Mouse (Mus musculus): ENCODE results near the gene Tamm41. TPM values are rescaled to one million over a fixed set of nuclear protein-coding genes. Genes with fewer than 3 reads are reported as not detected.

The Tamm41 gene
- polyA plus RNA-seq, 1 experiment from 2014 or later: 51.5 TPM

GRCm38 (mm10) chr6:115033441-115033840 is 4.2 kb downstream of the Tamm41 start:
- Histone ChIP-seq H3K4me3 (ENCODE audit: low read depth, low read length) (no peak overlapping the region), H3K4me1 (ENCODE audit: control insufficient read depth, insufficient read depth, low read length) (peaks cover 10% of the 10 kb centered on the region), H3K36me3 (ENCODE audit: control insufficient read depth, insufficient read depth, low read length) (peaks cover 25% of the 10 kb centered on the region), H3K27ac (ENCODE audit: low read length) (no peak overlapping the region), H3K27me3 (ENCODE audit: control insufficient read depth, insufficient read depth, low read depth, low read length) (no peaks in the 10 kb centered on the region), H3K9ac (ENCODE audit: low read depth, low read length) (no peak overlapping the region), H3K9me3 (replicated peaks; ENCODE audit: control insufficient read depth, low read length, poor library complexity, severe bottlenecking) (no peaks in the 10 kb centered on the region), H3K4me2 (ENCODE audit: low read length) (no peak overlapping the region)
- no peak for ATAC-seq
- WGBS: 95% methylated on average over 5 of the region's 5 CpGs

- no peaks in the 10 kb centered on the region for H3K27me3 ChIP-seq (ENCODE audit: control insufficient read depth, insufficient read depth, low read depth, low read length)
Observed at GRCm38 (mm10) chr6:115030098-115030497, 7.6 kb downstream of the Tamm41 start.

GRCm38 (mm10) chr6:115029248-115029647 is 8.4 kb downstream of the Tamm41 start:
- Histone ChIP-seq H3K27me3 (ENCODE audit: control insufficient read depth, insufficient read depth, low read depth, low read length) (no peaks in the 10 kb centered on the region), H3K4me2 (ENCODE audit: low read length) (no peak overlapping the region), H3K36me3 (ENCODE audit: control insufficient read depth, insufficient read depth, low read length) (peaks cover 33% of the 10 kb centered on the region), H3K4me3 (ENCODE audit: low read depth, low read length) (no peak overlapping the region), H3K4me1 (ENCODE audit: control insufficient read depth, insufficient read depth, low read length) (no peaks in the 10 kb centered on the region), H3K9me3 (replicated peaks; ENCODE audit: control insufficient read depth, low read length, poor library complexity, severe bottlenecking) (no peaks in the 10 kb centered on the region), H3K27ac (ENCODE audit: low read length) (no peak overlapping the region), H3K9ac (ENCODE audit: low read depth, low read length) (no peak overlapping the region)
- ATAC-seq: 0 out of 2 replicates have a peak, but pooled peaks have one; percentile 45
- WGBS: 82% methylated on average over 2 of the region's 2 CpGs

More at GRCm38 (mm10) chr6:115030098-115030497, 7.6 kb downstream of the Tamm41 start:
- no peak overlapping the region for H3K4me2 ChIP-seq (ENCODE audit: low read length)
- H3K4me1 ChIP-seq (ENCODE audit: control insufficient read depth, insufficient read depth, low read length): no peaks in the 10 kb centered on the region
- no peaks in the 10 kb centered on the region for H3K9me3 ChIP-seq (replicated peaks; ENCODE audit: control insufficient read depth, low read length, poor library complexity, severe bottlenecking)
- ATAC-seq: no peak
- no peak overlapping the region for H3K9ac ChIP-seq (ENCODE audit: low read depth, low read length)
- 80% methylated on average over 2 of the region's 2 CpGs for WGBS
- H3K4me3 ChIP-seq (ENCODE audit: low read depth, low read length): no peak overlapping the region
- peaks cover 26% of the 10 kb centered on the region for H3K36me3 ChIP-seq (ENCODE audit: control insufficient read depth, insufficient read depth, low read length)
- no peak overlapping the region for H3K27ac ChIP-seq (ENCODE audit: low read length)

GRCm38 (mm10) chr6:115027485-115027992 is 10.1 kb downstream of the Tamm41 start:
- no peak overlapping the region for H3K9ac ChIP-seq (ENCODE audit: low read depth, low read length)
- peak; percentile 14; the same call in 1 of the 2 replicates for ATAC-seq
- H3K9me3 ChIP-seq (replicated peaks; ENCODE audit: control insufficient read depth, low read length, poor library complexity, severe bottlenecking): no peaks in the 10 kb centered on the region
- WGBS: 84% methylated on average over 14 of the region's 14 CpGs
- H3K4me1 ChIP-seq (ENCODE audit: control insufficient read depth, insufficient read depth, low read length): no peaks in the 10 kb centered on the region
- no peaks in the 10 kb centered on the region for H3K27me3 ChIP-seq (ENCODE audit: control insufficient read depth, insufficient read depth, low read depth, low read length)
- no peak overlapping the region for H3K4me3 ChIP-seq (ENCODE audit: low read depth, low read length)
- no peak overlapping the region for H3K4me2 ChIP-seq (ENCODE audit: low read length)
- peaks cover 25% of the 10 kb centered on the region for H3K36me3 ChIP-seq (ENCODE audit: control insufficient read depth, insufficient read depth, low read length)
- no peak overlapping the region for H3K27ac ChIP-seq (ENCODE audit: low read length)

- H3K4me2 ChIP-seq (ENCODE audit: low read length): no peak overlapping the region
- no peaks in the 10 kb centered on the region for H3K9me3 ChIP-seq (replicated peaks; ENCODE audit: control insufficient read depth, low read length, poor library complexity, severe bottlenecking)
- no peak overlapping the region for H3K4me3 ChIP-seq (ENCODE audit: low read depth, low read length)
- no peaks in the 10 kb centered on the region for H3K27me3 ChIP-seq (ENCODE audit: control insufficient read depth, insufficient read depth, low read depth, low read length)
- H3K9ac ChIP-seq (ENCODE audit: low read depth, low read length): no peak overlapping the region
- WGBS: 86% methylated on average over 9 of the region's 9 CpGs
- H3K27ac ChIP-seq (ENCODE audit: low read length): no peak overlapping the region
- peaks cover 26% of the 10 kb centered on the region for H3K36me3 ChIP-seq (ENCODE audit: control insufficient read depth, insufficient read depth, low read length)
- no peaks in the 10 kb centered on the region for H3K4me1 ChIP-seq (ENCODE audit: control insufficient read depth, insufficient read depth, low read length)
- ATAC-seq: no peak
Observed at GRCm38 (mm10) chr6:115022876-115023275, 14.8 kb downstream of the Tamm41 start.

- Histone ChIP-seq H3K4me1 (ENCODE audit: control insufficient read depth, insufficient read depth, low read length) (no peaks in the 10 kb centered on the region), H3K4me3 (ENCODE audit: low read depth, low read length) (no peak overlapping the region), H3K4me2 (ENCODE audit: low read length) (no peak overlapping the region), H3K27ac (ENCODE audit: low read length) (no peak overlapping the region), H3K9ac (ENCODE audit: low read depth, low read length) (no peak overlapping the region), H3K9me3 (replicated peaks; ENCODE audit: control insufficient read depth, low read length, poor library complexity, severe bottlenecking) (no peaks in the 10 kb centered on the region), H3K27me3 (ENCODE audit: control insufficient read depth, insufficient read depth, low read depth, low read length) (no peaks in the 10 kb centered on the region), H3K36me3 (ENCODE audit: control insufficient read depth, insufficient read depth, low read length) (peaks cover 18% of the 10 kb centered on the region)
- WGBS: 95% methylated on average over 13 of the region's 13 CpGs
- ATAC-seq: no peak
Observed at GRCm38 (mm10) chr6:115015461-115015860, 22.2 kb downstream of the Tamm41 start.

GRCm38 (mm10) chr6:115013574-115013973 is 24.1 kb downstream of the Tamm41 start:
- H3K9ac ChIP-seq (ENCODE audit: low read depth, low read length): no peak overlapping the region
- no peaks in the 10 kb centered on the region for H3K27me3 ChIP-seq (ENCODE audit: control insufficient read depth, insufficient read depth, low read depth, low read length)
- H3K4me1 ChIP-seq (ENCODE audit: control insufficient read depth, insufficient read depth, low read length): no peaks in the 10 kb centered on the region
- H3K9me3 ChIP-seq (replicated peaks; ENCODE audit: control insufficient read depth, low read length, poor library complexity, severe bottlenecking): no peaks in the 10 kb centered on the region
- no peak for ATAC-seq
- H3K27ac ChIP-seq (ENCODE audit: low read length): no peak overlapping the region
- H3K36me3 ChIP-seq (ENCODE audit: control insufficient read depth, insufficient read depth, low read length): peaks cover 10% of the 10 kb centered on the region
- no peak overlapping the region for H3K4me2 ChIP-seq (ENCODE audit: low read length)
- H3K4me3 ChIP-seq (ENCODE audit: low read depth, low read length): no peak overlapping the region
- WGBS: 94% methylated on average over 4 of the region's 4 CpGs

GRCm38 (mm10) chr6:115011792-115012191 is 25.9 kb downstream of the Tamm41 start:
- Histone ChIP-seq H3K27me3 (ENCODE audit: control insufficient read depth, insufficient read depth, low read depth, low read length) (no peaks in the 10 kb centered on the region), H3K36me3 (ENCODE audit: control insufficient read depth, insufficient read depth, low read length) (peaks cover 8% of the 10 kb centered on the region), H3K4me1 (ENCODE audit: control insufficient read depth, insufficient read depth, low read length) (peaks cover 5% of the 10 kb centered on the region), H3K9me3 (replicated peaks; ENCODE audit: control insufficient read depth, low read length, poor library complexity, severe bottlenecking) (no peaks in the 10 kb centered on the region), H3K9ac (ENCODE audit: low read depth, low read length) (no peak overlapping the region), H3K4me2 (ENCODE audit: low read length) (no peak overlapping the region), H3K4me3 (ENCODE audit: low read depth, low read length) (no peak overlapping the region), H3K27ac (ENCODE audit: low read length) (no peak overlapping the region)
- 81% methylated on average over 8 of the region's 8 CpGs for WGBS
- no peak for ATAC-seq

- Histone ChIP-seq H3K4me3 (ENCODE audit: low read depth, low read length) (no peak overlapping the region), H3K27me3 (ENCODE audit: control insufficient read depth, insufficient read depth, low read depth, low read length) (no peaks in the 10 kb centered on the region), H3K9ac (ENCODE audit: low read depth, low read length) (no peak overlapping the region), H3K36me3 (ENCODE audit: control insufficient read depth, insufficient read depth, low read length) (peaks cover 8% of the 10 kb centered on the region), H3K4me1 (ENCODE audit: control insufficient read depth, insufficient read depth, low read length) (peaks cover 6% of the 10 kb centered on the region), H3K9me3 (replicated peaks; ENCODE audit: control insufficient read depth, low read length, poor library complexity, severe bottlenecking) (no peaks in the 10 kb centered on the region), H3K4me2 (ENCODE audit: low read length) (no peak overlapping the region), H3K27ac (ENCODE audit: low read length) (no peak overlapping the region)
- ATAC-seq: no peak
- WGBS: 86% methylated on average over 9 of the region's 9 CpGs
Observed at GRCm38 (mm10) chr6:115010815-115011214, 26.9 kb downstream of the Tamm41 start.
